Mouse (Mus musculus): Measurements from ENCODE around the gene Tuba4a. TPM values are rescaled to one million over a fixed set of nuclear protein-coding genes. Genes with fewer than 3 reads are reported as not detected.

The Tuba4a gene
- polyA plus RNA-seq, 1 experiment from 2014 or later, result 26.8 TPM

GRCm38 (mm10) chr1:75216797-75217585 lies 2.7 kb downstream of the Tuba4a start:
- Histone ChIP-seq H3K27me3 (peaks cover 48% of the 10 kb centered on the region), H3K4me2 (no peak overlapping the region), H3K36me3 (peaks cover 18% of the 10 kb centered on the region), H3K27ac (replicated peaks) (no peak overlapping the region), H3K9me3 (no peaks in the 10 kb centered on the region), H3K4me1 (replicated peaks) (peaks cover 38% of the 10 kb centered on the region), H3K4me3 (no peak overlapping the region), H3K9ac (no peak overlapping the region)
- WGBS, result 76% methylated on average over 13 of the region's 13 CpGs
- ATAC-seq (ENCODE audit: low FRiP score, low read depth), result no peak

GRCm38 (mm10) chr1:75215785-75216184 lies 3.9 kb downstream of the Tuba4a start:
- Histone ChIP-seq H3K9ac (no peak overlapping the region), H3K27ac (replicated peaks) (no peak overlapping the region), H3K4me3 (no peak overlapping the region), H3K4me2 (no peak overlapping the region), H3K36me3 (peaks cover 18% of the 10 kb centered on the region), H3K9me3 (no peaks in the 10 kb centered on the region), H3K27me3 (peaks cover 40% of the 10 kb centered on the region), H3K4me1 (replicated peaks) (peaks cover 48% of the 10 kb centered on the region)
- no peak for ATAC-seq (ENCODE audit: low FRiP score, low read depth)
- 94% methylated on average over 9 of the region's 9 CpGs for WGBS

GRCm38 (mm10) chr1:75214886-75215285 lies 4.8 kb downstream of the Tuba4a start:
- Histone ChIP-seq H3K36me3 (peaks cover 18% of the 10 kb centered on the region), H3K9me3 (no peaks in the 10 kb centered on the region), H3K27me3 (peaks cover 31% of the 10 kb centered on the region), H3K9ac (no peak overlapping the region), H3K4me1 (replicated peaks) (peaks cover 50% of the 10 kb centered on the region), H3K4me3 (no peak overlapping the region), H3K27ac (replicated peaks) (no peak overlapping the region), H3K4me2 (no peak overlapping the region)
- ATAC-seq (ENCODE audit: low FRiP score, low read depth), result no peak
- WGBS, result 75% methylated on average over 5 of the region's 5 CpGs

GRCm38 (mm10) chr1:75214442-75214841 lies 5.2 kb downstream of the Tuba4a start:
- H3K9me3 ChIP-seq, result no peaks in the 10 kb centered on the region
- no peak overlapping the region for H3K9ac ChIP-seq
- 83% methylated on average over 2 of the region's 2 CpGs for WGBS
- H3K4me3 ChIP-seq, result no peak overlapping the region
- H3K27me3 ChIP-seq, result peaks cover 27% of the 10 kb centered on the region
- no peak overlapping the region for H3K4me2 ChIP-seq
- no peak overlapping the region for H3K27ac ChIP-seq (replicated peaks)
- H3K4me1 ChIP-seq (replicated peaks), result peaks cover 50% of the 10 kb centered on the region
- no peak for ATAC-seq (ENCODE audit: low FRiP score, low read depth)
- peaks cover 18% of the 10 kb centered on the region for H3K36me3 ChIP-seq

GRCm38 (mm10) chr1:75213096-75213495 lies 6.6 kb downstream of the Tuba4a start:
- Histone ChIP-seq H3K4me3 (no peak overlapping the region), H3K27ac (replicated peaks) (no peak overlapping the region), H3K27me3 (peaks cover 19% of the 10 kb centered on the region), H3K36me3 (peaks cover 18% of the 10 kb centered on the region), H3K4me1 (replicated peaks) (peaks cover 49% of the 10 kb centered on the region), H3K4me2 (no peak overlapping the region), H3K9me3 (no peaks in the 10 kb centered on the region), H3K9ac (no peak overlapping the region)
- ATAC-seq (ENCODE audit: low FRiP score, low read depth), result no peak
- WGBS, result 93% methylated on average over 7 of the region's 7 CpGs

GRCm38 (mm10) chr1:75212542-75212941 lies 7.1 kb downstream of the Tuba4a start:
- H3K9me3 ChIP-seq, result no peaks in the 10 kb centered on the region

GRCm38 (mm10) chr1:75211141-75211708 lies 8.4 kb downstream of the Tuba4a start:
- Histone ChIP-seq H3K4me3 (peak overlapping the region; percentile 92), H3K27ac (replicated peaks) (peak overlapping the region; percentile 47; the same call in 1 of the 2 replicates), H3K9me3 (no peaks in the 10 kb centered on the region), H3K36me3 (peaks cover 18% of the 10 kb centered on the region), H3K4me1 (replicated peaks) (peaks cover 48% of the 10 kb centered on the region), H3K9ac (peak overlapping the region; percentile 97), H3K27me3 (0 out of 2 replicates have a peak, but pooled peaks cover 4% of the 10 kb centered on the region), H3K4me2 (peak overlapping the region; percentile 96)
- 15% methylated on average over 17 of the region's 17 CpGs for WGBS
- ATAC-seq (ENCODE audit: low FRiP score, low read depth), result peak; percentile 31

More at GRCm38 (mm10) chr1:75212542-75212941, 7.1 kb downstream of the Tuba4a start:
- peaks cover 18% of the 10 kb centered on the region for H3K36me3 ChIP-seq
- H3K4me3 ChIP-seq, result no peak overlapping the region
- no peak for ATAC-seq (ENCODE audit: low FRiP score, low read depth)
- 82% methylated on average over 4 of the region's 4 CpGs for WGBS
- H3K9ac ChIP-seq, result no peak overlapping the region
- H3K27ac ChIP-seq (replicated peaks), result no peak overlapping the region
- peaks cover 15% of the 10 kb centered on the region for H3K27me3 ChIP-seq
- peaks cover 48% of the 10 kb centered on the region for H3K4me1 ChIP-seq (replicated peaks)
- no peak overlapping the region for H3K4me2 ChIP-seq

GRCm38 (mm10) chr1:75210136-75211087 lies 9.3 kb downstream of the Tuba4a start, which contains the start of the genes Glb1l and Stk16:
Gene Glb1l, minus strand, starts transcription at chr1:75210813.
Gene Stk16, plus strand, starts transcription at chr1:75210838.
- peak; percentile 94 for ATAC-seq (ENCODE audit: low FRiP score, low read depth)

GRCm38 (mm10) chr1:75208967-75209678 lies 10.5 kb downstream of the Tuba4a start:
- Histone ChIP-seq H3K9ac (peak overlapping the region; percentile 31), H3K4me2 (peak overlapping the region; percentile 96), H3K4me3 (peak overlapping the region; percentile 92), H3K4me1 (replicated peaks) (peaks cover 48% of the 10 kb centered on the region), H3K27ac (replicated peaks) (no peak overlapping the region; the same call in 1 of the 2 replicates), H3K36me3 (peaks cover 10% of the 10 kb centered on the region), H3K27me3 (no peaks in the 10 kb centered on the region), H3K9me3 (no peaks in the 10 kb centered on the region)
- ATAC-seq (ENCODE audit: low FRiP score, low read depth), result no peak
- 14% methylated on average over 34 of the region's 34 CpGs for WGBS

More at GRCm38 (mm10) chr1:75210136-75211087, 9.3 kb downstream of the Tuba4a start, which contains the start of the genes Glb1l and Stk16:
- Histone ChIP-seq H3K27ac (replicated peaks) (peak within 1 kb of the TSS; percentile 47; the same call in 1 of the 2 replicates), H3K4me1 (replicated peaks) (peaks cover 48% of the 10 kb centered on the region), H3K4me3 (peak within 1 kb of the TSS; percentile 92), H3K4me2 (peak within 1 kb of the TSS; percentile 96), H3K9ac (peak within 1 kb of the TSS; percentile 97), H3K27me3 (no peaks in the 10 kb centered on the region), H3K9me3 (no peaks in the 10 kb centered on the region), H3K36me3 (peaks cover 18% of the 10 kb centered on the region)
- WGBS, result 5% methylated on average over 42 of the region's 42 CpGs

GRCm38 (mm10) chr1:75201236-75201635 lies 18.4 kb downstream of the Tuba4a start:
- Histone ChIP-seq H3K27ac (replicated peaks) (no peak overlapping the region), H3K27me3 (no peaks in the 10 kb centered on the region), H3K9ac (no peak overlapping the region), H3K4me2 (no peak overlapping the region), H3K9me3 (no peaks in the 10 kb centered on the region), H3K4me1 (replicated peaks) (no peaks in the 10 kb centered on the region), H3K36me3 (peaks cover 25% of the 10 kb centered on the region), H3K4me3 (no peak overlapping the region)
- 96% methylated on average over 1 of the region's 1 CpGs for WGBS
- no peak for ATAC-seq (ENCODE audit: low FRiP score, low read depth)

GRCm38 (mm10) chr1:75192452-75192851 lies 27.2 kb downstream of the Tuba4a start:
- H3K9ac ChIP-seq, result peak overlapping the region; percentile 81
- 1% methylated on average over 19 of the region's 19 CpGs for WGBS
- H3K4me3 ChIP-seq, result peak overlapping the region; percentile 82
- peaks cover 30% of the 10 kb centered on the region for H3K36me3 ChIP-seq
- no peaks in the 10 kb centered on the region for H3K27me3 ChIP-seq
- peak overlapping the region; percentile 98 for H3K27ac ChIP-seq (replicated peaks)
- H3K4me1 ChIP-seq (replicated peaks), result peaks cover 28% of the 10 kb centered on the region
- peak overlapping the region; percentile 94 for H3K4me2 ChIP-seq
- no peak for ATAC-seq (ENCODE audit: low FRiP score, low read depth)
- H3K9me3 ChIP-seq, result no peaks in the 10 kb centered on the region

Measured in hindbrain, embryonic 15.5 days (tissue).